Mouse (Mus musculus) neural tube, embryonic 14.5 days (tissue): Measurements from ENCODE around the gene Ints13. TPM values are rescaled to one million over a fixed set of nuclear protein-coding genes. Genes with fewer than 3 reads are reported as not detected.
A peak's percentile ranks its signal among the peaks of the same experiment; 100 is the strongest.

ENCODE experiments used
- ATAC-seq: fragments of 200-750 bp; cut with Nextera tagmentation; 2 replicates; pipeline ENCODE4 v1.8.0; 2017; ENCODE audit warnings: low read depth, mild to moderate bottlenecking, moderate TSS enrichment, moderate library complexity
- H3K27ac ChIP-seq: fragments of 300-500 bp; sonication (generic); 2 replicates; pipeline ENCODE4 v1.5.1; 2014; ENCODE audit warnings: low read depth, mild to moderate bottlenecking, control low read depth, low read length, moderate library complexity, mixed read lengths
- H3K27me3 ChIP-seq: fragments of 300-500 bp; sonication (generic); 2 replicates; pipeline ENCODE4 v1.6.1; 2014; ENCODE audit warnings: low read length; ENCODE audit not compliant: control insufficient read depth, insufficient read depth
- H3K36me3 ChIP-seq: fragments of 300-500 bp; sonication (generic); 2 replicates; pipeline ENCODE4 v1.6.1; 2014; ENCODE audit warnings: low read length, mixed read lengths; ENCODE audit not compliant: control insufficient read depth, insufficient read depth
- H3K4me1 ChIP-seq: fragments of 300-500 bp; sonication (generic); 2 replicates; pipeline ENCODE4 v1.6.1; 2014; ENCODE audit warnings: low read length; ENCODE audit not compliant: control insufficient read depth, insufficient read depth
- H3K4me2 ChIP-seq: fragments of 300-500 bp; sonication (generic); 2 replicates; pipeline ENCODE4 v1.6.1; 2014; ENCODE audit warnings: mild to moderate bottlenecking, low read depth, low read length, control low read depth
- H3K4me3 ChIP-seq: fragments of 300-500 bp; sonication (generic); 2 replicates; pipeline ENCODE4 v1.5.1; 2014; ENCODE audit warnings: low read depth, low read length, control low read depth, mixed read lengths
- H3K9ac ChIP-seq: fragments of 300-500 bp; sonication (generic); replicated peaks from 2 replicates; pipeline ENCODE4 v1.6.1; 2014; ENCODE audit warnings: low read depth, mild to moderate bottlenecking, control low read depth, low read length, mixed read lengths
- H3K9me3 ChIP-seq: fragments of 300-500 bp; sonication (generic); 2 replicates; pipeline ENCODE4 v1.6.1; 2016; ENCODE audit warnings: low read length; ENCODE audit not compliant: control insufficient read depth
- WGBS: fragments of 180-500 bp; shearing (Covaris S2); extraction: QIAGEN DNeasy Blood & Tissue Kit; methylation state at CpG from one replicate; pipeline ENCODE4 v1.1.7; 2014; 5-methylcytosine and 5-hydroxymethylcytosine counted together
- polyA plus RNA-seq: library from polyadenylated mRNA; unstranded; fragments of >200 nt; fragmentation: Nextera tagmentation; extraction: Ambion mirVana; gene quantifications from 2 replicates; pipeline ENCODE4 v1.2.1, GENCODE M21; 2014

The Ints13 gene
- polyA plus RNA-seq, 1 experiment from 2014 or later: 41.1 TPM

DNA sequence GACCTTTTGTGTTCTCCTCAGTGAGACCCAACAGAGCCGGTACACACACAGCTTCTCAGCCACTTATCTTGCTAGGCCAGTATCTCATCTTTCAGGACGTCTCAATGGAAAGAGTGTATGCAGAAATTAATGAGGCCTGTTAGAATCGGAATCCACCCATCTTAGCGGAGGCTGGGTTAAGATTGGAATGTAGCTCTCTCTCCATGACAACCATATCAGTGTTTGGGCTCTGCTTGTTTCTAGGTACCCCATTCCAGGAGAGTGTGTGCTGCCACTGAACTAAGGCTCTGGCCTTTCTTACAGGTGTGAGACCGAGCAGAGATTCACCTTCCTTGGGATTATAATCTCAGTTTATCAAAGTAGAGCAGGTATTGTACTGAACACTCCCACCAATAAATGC is 63.7 kb downstream of the Ints13 start:
- H3K4me2 ChIP-seq: no peak overlapping the region
- no peaks in the 10 kb centered on the region for H3K36me3 ChIP-seq
- no peaks in the 10 kb centered on the region for H3K4me1 ChIP-seq
- no peaks in the 10 kb centered on the region for H3K9me3 ChIP-seq
- ATAC-seq: no peak
- H3K27me3 ChIP-seq: no peaks in the 10 kb centered on the region
- H3K27ac ChIP-seq: no peak overlapping the region
- no peak overlapping the region for H3K9ac ChIP-seq
- WGBS: 68% methylated on average over 5 of the region's 5 CpGs
- H3K4me3 ChIP-seq: no peak overlapping the region

DNA sequence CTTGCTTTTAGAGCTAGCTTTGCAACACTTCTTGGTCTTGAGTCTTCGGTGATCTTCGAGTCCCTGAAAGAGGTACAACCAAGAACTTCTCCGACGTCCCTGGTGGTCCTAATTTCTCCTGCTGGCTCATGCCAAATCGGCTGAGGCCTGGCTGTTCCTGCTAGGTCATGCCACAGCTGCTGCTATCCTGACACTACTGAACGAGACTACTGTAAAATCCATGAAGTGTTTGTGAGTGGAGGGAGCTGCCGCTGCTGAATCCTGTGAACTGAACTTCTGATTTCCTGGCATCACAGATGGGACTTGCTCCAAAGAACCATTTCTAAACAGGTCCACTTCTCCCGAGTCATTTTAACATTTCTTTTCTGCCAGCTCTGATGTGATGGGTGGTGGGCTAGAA is 64.3 kb downstream of the Ints13 start:
- WGBS: 91% methylated on average over 8 of the region's 8 CpGs
- Histone ChIP-seq H3K9me3 (no peaks in the 10 kb centered on the region), H3K36me3 (no peaks in the 10 kb centered on the region), H3K4me2 (no peak overlapping the region), H3K27me3 (no peaks in the 10 kb centered on the region), H3K27ac (no peak overlapping the region), H3K4me3 (no peak overlapping the region), H3K9ac (no peak overlapping the region), H3K4me1 (no peaks in the 10 kb centered on the region)
- no peak for ATAC-seq

- Histone ChIP-seq H3K27ac (no peak overlapping the region), H3K4me3 (no peak overlapping the region), H3K9me3 (no peaks in the 10 kb centered on the region), H3K9ac (no peak overlapping the region), H3K36me3 (no peaks in the 10 kb centered on the region), H3K27me3 (no peaks in the 10 kb centered on the region), H3K4me1 (no peaks in the 10 kb centered on the region), H3K4me2 (no peak overlapping the region)
- no peak for ATAC-seq
- 87% methylated on average over 8 of the region's 8 CpGs for WGBS
Observed at GRCm38 (mm10) chr6:146511511-146511910, 66.1 kb downstream of the Ints13 start.

- no peak for ATAC-seq
- Histone ChIP-seq H3K9me3 (no peaks in the 10 kb centered on the region), H3K27me3 (no peaks in the 10 kb centered on the region), H3K9ac (no peak overlapping the region), H3K36me3 (no peaks in the 10 kb centered on the region), H3K4me1 (no peaks in the 10 kb centered on the region), H3K4me2 (no peak overlapping the region), H3K27ac (no peak overlapping the region), H3K4me3 (no peak overlapping the region)
- 84% methylated on average over 2 of the region's 2 CpGs for WGBS
Observed at GRCm38 (mm10) chr6:146509891-146510290, 67.7 kb downstream of the Ints13 start.

DNA sequence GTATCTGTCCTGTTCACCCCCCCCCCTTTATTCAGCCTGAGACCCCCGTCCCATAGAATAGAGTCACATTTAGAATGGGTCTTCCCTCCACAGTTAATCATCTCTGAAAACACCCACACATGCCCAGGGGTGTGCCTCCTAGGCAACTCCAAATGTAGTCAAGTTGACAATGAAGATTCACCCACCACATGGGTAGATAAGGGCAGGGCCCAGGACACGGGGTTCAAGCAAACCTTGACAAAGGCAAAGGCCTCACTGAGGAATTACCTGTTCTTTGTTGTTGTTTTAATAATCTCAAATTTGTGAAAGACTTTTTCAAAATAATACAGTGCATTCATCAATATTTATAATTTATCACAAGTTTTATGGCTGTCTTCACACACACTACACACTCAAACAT is 73.2 kb downstream of the Ints13 start:
- no peaks in the 10 kb centered on the region for H3K9me3 ChIP-seq
- 79% methylated on average over 2 of the region's 2 CpGs for WGBS
- H3K4me1 ChIP-seq: peaks cover 6% of the 10 kb centered on the region
- H3K9ac ChIP-seq: no peak overlapping the region
- no peak overlapping the region for H3K27ac ChIP-seq
- H3K27me3 ChIP-seq: 0 out of 2 replicates have a peak, but pooled peaks cover 3% of the 10 kb centered on the region
- ATAC-seq: no peak
- no peaks in the 10 kb centered on the region for H3K36me3 ChIP-seq
- H3K4me2 ChIP-seq: no peak overlapping the region
- no peak overlapping the region for H3K4me3 ChIP-seq

GRCm38 (mm10) chr6:146502856-146503255 is 74.8 kb downstream of the Ints13 start:
- H3K27ac ChIP-seq: no peak overlapping the region
- H3K27me3 ChIP-seq: 0 out of 2 replicates have a peak, but pooled peaks cover 3% of the 10 kb centered on the region
- H3K4me2 ChIP-seq: peak overlapping the region; percentile 100
- peak overlapping the region; percentile 63 for H3K4me3 ChIP-seq
- H3K36me3 ChIP-seq: no peaks in the 10 kb centered on the region
- peaks cover 6% of the 10 kb centered on the region for H3K4me1 ChIP-seq
- ATAC-seq: no peak
- no peaks in the 10 kb centered on the region for H3K9me3 ChIP-seq
- 47% methylated on average over 3 of the region's 3 CpGs for WGBS
- H3K9ac ChIP-seq: no peak overlapping the region; the same call in 1 of the 2 replicates

- no peaks in the 10 kb centered on the region for H3K9me3 ChIP-seq
- H3K9ac ChIP-seq: peak within 1 kb of the TSS; percentile 56
- H3K27me3 ChIP-seq: 0 out of 2 replicates have a peak, but pooled peaks cover 3% of the 10 kb centered on the region
- ATAC-seq: peak; percentile 88
- H3K27ac ChIP-seq: 0 out of 2 replicates have a peak within 1 kb of the TSS, but pooled peaks have one; percentile 16
- 1% methylated on average over 55 of the region's 70 CpGs for WGBS
- peak within 1 kb of the TSS; percentile 100 for H3K4me2 ChIP-seq
- H3K36me3 ChIP-seq: no peaks in the 10 kb centered on the region
- peaks cover 6% of the 10 kb centered on the region for H3K4me1 ChIP-seq
- peak within 1 kb of the TSS; percentile 63 for H3K4me3 ChIP-seq
Observed at GRCm38 (mm10) chr6:146501866-146502804, 75.5 kb downstream of the Ints13 start, which contains the start of gene Itpr2. TSS of gene Itpr2 (minus strand) at chr6:146502223.

GRCm38 (mm10) chr6:146501316-146501865 is 76.2 kb downstream of the Ints13 start:
- Histone ChIP-seq H3K4me2 (peak overlapping the region; percentile 100), H3K9me3 (no peaks in the 10 kb centered on the region), H3K9ac (peak overlapping the region; percentile 56), H3K4me1 (peaks cover 6% of the 10 kb centered on the region), H3K4me3 (peak overlapping the region; percentile 63), H3K36me3 (no peaks in the 10 kb centered on the region), H3K27me3 (0 out of 2 replicates have a peak, but pooled peaks cover 3% of the 10 kb centered on the region), H3K27ac (0 out of 2 replicates have a peak overlapping the region, but pooled peaks have one; percentile 16)
- under 1% methylated on average over 30 of the region's 30 CpGs for whole genome bisulfite sequencing
- ATAC-seq: peak; percentile 70

- Histone ChIP-seq H3K9ac (no peak overlapping the region), H3K27ac (no peak overlapping the region), H3K4me1 (peaks cover 6% of the 10 kb centered on the region), H3K36me3 (no peaks in the 10 kb centered on the region), H3K4me3 (peak overlapping the region; percentile 63; the same call in 1 of the 2 replicates), H3K27me3 (0 out of 2 replicates have a peak, but pooled peaks cover 3% of the 10 kb centered on the region), H3K4me2 (peak overlapping the region; percentile 100), H3K9me3 (no peaks in the 10 kb centered on the region)
- WGBS: 80% methylated on average over 5 of the region's 5 CpGs
- no peak for ATAC-seq
Observed at GRCm38 (mm10) chr6:146500771-146501170, 76.9 kb downstream of the Ints13 start.
